Mouse (Mus musculus) kidney, postnatal 0 days (tissue): ENCODE measurements around the gene Hist1h4d. TPM values are rescaled to one million over a fixed set of nuclear protein-coding genes. Genes with fewer than 3 reads are reported as not detected.
"Not testable (repeated sequence)": the region's sequence is repeated elsewhere in the genome, so short reads cannot be mapped to it uniquely, and the experiment has no call there.

Experiments used
- ATAC-seq: fragments of 200-750 bp; cut with Nextera tagmentation; replicated peaks from 2 replicates; pipeline ENCODE4 v1.8.0; 2017; ENCODE audit warnings: low read depth, moderate number of reproducible peaks, moderate TSS enrichment, moderate library complexity; ENCODE audit not compliant: low FRiP score
- DNase-seq: peaks from one replicate; pipeline ENCODE4 v3.0.0-alpha.2; 2016; ENCODE audit warnings: low spot score
- H3K27ac ChIP-seq: fragments of 300-500 bp; sonication (generic); 2 replicates; pipeline ENCODE4 v1.5.1; 2014; ENCODE audit warnings: mild to moderate bottlenecking
- H3K27me3 ChIP-seq: fragments of 300-500 bp; sonication (generic); 2 replicates; pipeline ENCODE4 v1.6.1; 2014; ENCODE audit warnings: low read length, mixed read lengths; ENCODE audit not compliant: insufficient read depth
- H3K36me3 ChIP-seq: fragments of 300-500 bp; sonication (generic); 2 replicates; pipeline ENCODE4 v1.6.1; 2014; ENCODE audit warnings: low read length, mixed read lengths; ENCODE audit not compliant: insufficient read depth
- H3K4me1 ChIP-seq: fragments of 300-500 bp; sonication (generic); replicated peaks from 2 replicates; pipeline ENCODE4 v1.6.1; 2014; ENCODE audit warnings: antibody characterized with exemption, low read length, mixed read lengths; ENCODE audit not compliant: insufficient read depth
- H3K4me2 ChIP-seq: fragments of 300-500 bp; sonication (generic); 2 replicates; pipeline ENCODE4 v1.6.1; 2014; ENCODE audit warnings: mild to moderate bottlenecking, low read length, moderate library complexity, mixed read lengths
- H3K4me3 ChIP-seq: fragments of 300-500 bp; sonication (generic); replicated peaks from 2 replicates; pipeline ENCODE4 v1.5.1; 2014; ENCODE audit warnings: low read depth, low read length
- H3K9ac ChIP-seq: fragments of 300-500 bp; sonication (generic); 2 replicates; pipeline ENCODE4 v1.6.1; 2014; ENCODE audit warnings: low read depth, low read length
- H3K9me3 ChIP-seq: fragments of 300-500 bp; sonication (generic); replicated peaks from 2 replicates; pipeline ENCODE4 v1.6.1; 2016; ENCODE audit warnings: low read length, inconsistent platforms, mixed read lengths
- CTCF ChIP-seq: IDR thresholded peaks from 2 replicates; pipeline ENCODE4 v1.5.1; 2016; ENCODE audit warnings: antibody characterized with exemption, low read depth, mild to moderate bottlenecking, moderate library complexity
- WGBS: fragments of 180-500 bp; shearing (Covaris S2); extraction: QIAGEN DNeasy Blood & Tissue Kit; methylation state at CpG from one replicate; pipeline ENCODE4 v1.1.7; 2014; 5-methylcytosine and 5-hydroxymethylcytosine counted together
- polyA plus RNA-seq: library from polyadenylated mRNA; unstranded; fragments of >200 nt; fragmentation: Nextera tagmentation; extraction: Ambion mirVana; gene quantifications from 2 replicates; pipeline ENCODE4 v1.2.1, GENCODE M21; 2015

Hist1h4d gene
- polyA plus RNA-seq, 1 experiment from 2014 or later = 77.0 TPM

DNA sequence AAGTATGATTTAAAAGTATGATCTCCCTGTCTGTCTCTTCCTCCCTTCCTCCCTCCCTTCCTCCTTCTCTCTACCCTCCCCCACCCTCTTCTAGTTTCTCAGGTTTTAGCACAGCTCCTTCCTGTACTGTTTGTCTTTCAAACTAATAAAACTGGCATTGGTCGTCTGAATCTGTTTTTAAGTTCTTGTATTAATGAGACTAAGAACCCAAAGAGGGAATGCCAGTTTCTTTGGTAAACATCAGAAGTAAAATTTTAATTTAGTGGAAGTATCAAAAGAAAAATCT, 5.5 kb downstream of the Hist1h4d start:
- TF ChIP-seq CTCF = no peak
- H3K4me3 ChIP-seq = peak overlapping the region; percentile 49
- peak overlapping the region; percentile 48 for H3K9ac ChIP-seq
- no peaks in the 10 kb centered on the region for H3K4me1 ChIP-seq
- H3K36me3 ChIP-seq = no peaks in the 10 kb centered on the region
- H3K9me3 ChIP-seq = no peaks in the 10 kb centered on the region
- peak; percentile 41 for DNase-seq
- peak overlapping the region; percentile 94 for H3K27ac ChIP-seq
- peak overlapping the region; percentile 78 for H3K4me2 ChIP-seq
- ATAC-seq = no peak
- WGBS = 4% methylated on average over 1 of the region's 1 CpGs
- H3K27me3 ChIP-seq = no peaks in the 10 kb centered on the region

DNA sequence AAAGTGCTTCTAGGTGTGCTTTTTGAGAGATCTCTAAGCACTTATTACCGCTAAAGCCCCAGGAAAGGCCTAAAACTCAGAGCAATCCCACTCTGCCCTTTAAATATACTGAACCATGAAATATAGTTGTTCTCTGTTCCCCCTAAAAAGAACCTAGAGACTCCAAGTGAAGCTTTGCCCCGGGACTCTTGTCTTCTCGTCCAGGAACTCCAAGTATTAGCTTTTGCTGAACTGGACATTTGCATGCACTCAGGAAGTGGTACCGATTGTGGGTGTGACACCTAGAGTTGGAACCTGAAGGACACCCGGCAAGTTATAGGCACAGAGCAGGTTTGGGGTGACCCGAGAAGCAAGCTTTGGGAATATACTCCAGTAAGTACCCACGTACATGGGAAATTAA, 9.8 kb downstream of the Hist1h4d start:
- H3K27me3 ChIP-seq = no peaks in the 10 kb centered on the region
- DNase-seq = no peak
- H3K9me3 ChIP-seq = no peaks in the 10 kb centered on the region
- H3K4me1 ChIP-seq = peaks cover 4% of the 10 kb centered on the region; the same call in 1 of the 2 replicates
- 93% methylated on average over 7 of the region's 7 CpGs for WGBS
- TF ChIP-seq CTCF = no peak
- H3K36me3 ChIP-seq = no peaks in the 10 kb centered on the region
- no peak overlapping the region for H3K9ac ChIP-seq
- no peak overlapping the region for H3K4me3 ChIP-seq
- ATAC-seq = no peak
- no peak overlapping the region for H3K27ac ChIP-seq
- H3K4me2 ChIP-seq = no peak overlapping the region

DNA sequence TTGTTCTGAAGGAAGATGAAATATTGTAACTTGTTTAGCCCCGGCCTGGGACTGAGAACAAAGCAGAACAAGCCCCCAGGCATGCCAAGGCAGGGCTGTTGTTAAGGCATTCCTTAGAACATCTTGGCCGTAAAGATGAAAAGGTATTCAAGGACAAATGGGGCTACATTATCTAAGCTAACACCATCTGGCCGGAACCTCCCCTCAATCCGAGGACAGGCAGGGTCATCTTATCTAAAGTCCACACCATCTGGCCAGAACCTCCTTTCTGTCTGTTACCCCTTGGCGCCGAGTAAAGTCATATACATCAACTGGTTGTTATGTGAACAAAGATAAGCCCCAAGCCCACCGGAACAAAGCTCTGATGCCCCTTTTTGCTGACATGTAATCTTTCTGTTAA, 10.5 kb downstream of the Hist1h4d start:
- H3K9ac ChIP-seq, ATAC-seq, H3K4me2 ChIP-seq, H3K27me3 ChIP-seq, H3K4me3 ChIP-seq, H3K4me1 ChIP-seq, H3K36me3 ChIP-seq, H3K9me3 ChIP-seq, H3K27ac ChIP-seq, DNase-seq: not testable (repeated sequence)
- WGBS = 85% methylated on average over 7 of the region's 7 CpGs

DNA sequence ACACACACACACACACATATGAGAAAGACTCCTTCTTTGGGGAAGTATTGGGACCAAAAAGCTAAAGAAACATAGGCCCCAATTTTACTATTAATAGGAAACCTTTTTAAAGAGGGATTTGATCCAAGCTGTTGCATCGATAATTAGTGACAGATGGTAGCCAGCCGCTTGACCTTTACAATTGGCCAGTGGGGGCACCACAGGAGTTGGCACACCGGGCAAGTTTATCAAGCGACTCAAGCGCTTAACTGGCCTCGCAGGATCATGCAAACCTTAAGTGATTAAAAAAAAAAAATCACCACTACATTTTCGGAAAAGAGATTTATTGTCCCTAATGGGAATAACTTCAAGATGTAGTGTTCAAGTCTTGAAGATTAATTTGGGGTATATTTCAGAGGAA, 11.2 kb downstream of the Hist1h4d start:
- DNase-seq (no peak), ATAC-seq (no peak)
- H3K4me1 ChIP-seq = peaks cover 4% of the 10 kb centered on the region; the same call in 1 of the 2 replicates
- TF ChIP-seq CTCF = no peak
- no peak overlapping the region for H3K4me3 ChIP-seq
- no peak overlapping the region for H3K4me2 ChIP-seq
- no peaks in the 10 kb centered on the region for H3K27me3 ChIP-seq
- peak overlapping the region; percentile 78 for H3K27ac ChIP-seq
- 49% methylated on average over 7 of the region's 7 CpGs for WGBS
- H3K9ac ChIP-seq = no peak overlapping the region; the same call in 1 of the 2 replicates
- no peaks in the 10 kb centered on the region for H3K36me3 ChIP-seq
- no peaks in the 10 kb centered on the region for H3K9me3 ChIP-seq

DNA sequence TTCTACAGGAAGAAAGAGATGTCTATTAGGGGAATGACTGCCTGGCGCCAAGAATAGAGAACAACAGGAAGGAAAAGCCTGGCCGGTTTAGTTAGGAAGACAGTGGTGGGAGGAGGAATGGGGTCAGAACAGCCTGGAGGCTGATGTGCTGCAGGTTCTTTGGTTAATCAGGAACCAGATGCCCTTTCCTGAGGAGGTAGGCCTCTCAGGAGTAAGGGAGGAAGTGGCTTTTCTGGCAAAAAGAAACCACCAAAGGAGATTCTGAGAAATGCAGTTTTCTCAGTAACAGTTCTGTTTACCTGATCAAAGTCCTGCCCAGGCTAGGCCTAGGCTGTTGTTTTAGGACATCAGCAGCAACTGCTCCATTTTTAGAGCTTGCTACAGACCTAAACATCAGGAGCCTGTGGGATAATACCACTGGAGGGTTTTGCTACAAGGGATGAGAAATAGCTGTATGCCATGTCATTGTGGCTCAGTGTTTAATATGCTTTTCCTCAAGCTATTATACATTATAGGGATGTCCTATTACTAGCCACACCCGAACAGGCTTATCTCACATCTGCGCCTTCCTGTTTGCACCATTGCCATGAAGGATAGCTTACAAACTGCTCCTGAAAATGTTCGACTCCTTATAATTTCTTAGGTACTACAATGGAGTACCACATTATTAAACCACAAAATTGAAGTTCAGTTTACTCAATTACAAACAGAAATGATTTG, 11.8 kb downstream of the Hist1h4d start:
- TF ChIP-seq CTCF = no peak
- H3K4me2 ChIP-seq = no peak overlapping the region
- peak overlapping the region; percentile 78 for H3K27ac ChIP-seq
- no peak overlapping the region; the same call in 1 of the 2 replicates for H3K9ac ChIP-seq
- 49% methylated on average over 5 of the region's 5 CpGs for WGBS
- H3K36me3 ChIP-seq = no peaks in the 10 kb centered on the region
- no peak overlapping the region for H3K4me3 ChIP-seq
- H3K9me3 ChIP-seq = no peaks in the 10 kb centered on the region
- DNase-seq = peak; percentile 72
- peaks cover 4% of the 10 kb centered on the region; the same call in 1 of the 2 replicates for H3K4me1 ChIP-seq
- peak; percentile 43; the same call in 1 of the 2 replicates for ATAC-seq
- no peaks in the 10 kb centered on the region for H3K27me3 ChIP-seq

DNA sequence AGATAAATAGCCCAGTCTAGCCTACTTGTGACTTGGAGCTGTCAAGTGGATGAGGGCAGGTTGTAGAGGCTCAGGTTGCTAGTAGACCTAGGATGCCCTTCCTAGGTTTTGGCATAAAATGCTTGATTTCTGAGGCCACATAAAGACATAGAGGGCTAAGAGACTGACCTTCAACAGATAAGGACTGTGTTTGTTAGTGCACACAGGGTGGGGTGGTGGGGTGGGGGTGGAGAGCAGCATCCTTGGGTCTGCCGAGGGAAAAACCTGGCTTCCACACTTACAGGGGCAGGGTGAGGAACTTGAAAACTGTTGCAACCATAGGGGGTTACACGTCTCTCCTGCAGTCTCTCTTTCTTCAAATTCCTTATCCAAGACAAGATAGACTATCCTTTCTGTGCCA, 13.8 kb downstream of the Hist1h4d start:
- Histone ChIP-seq H3K4me2 (no peak overlapping the region), H3K27me3 (no peaks in the 10 kb centered on the region), H3K4me3 (no peak overlapping the region), H3K27ac (no peak overlapping the region), H3K36me3 (no peaks in the 10 kb centered on the region), H3K9ac (no peak overlapping the region), H3K9me3 (no peaks in the 10 kb centered on the region), H3K4me1 (peaks cover 4% of the 10 kb centered on the region; the same call in 1 of the 2 replicates)
- DNase-seq = no peak
- WGBS = 91% methylated on average over 2 of the region's 2 CpGs
- no peak for ATAC-seq
- no peak for TF ChIP-seq CTCF
